Mouse (Mus musculus): ENCODE results near the gene Anapc5.

Gene Anapc5

DNA sequence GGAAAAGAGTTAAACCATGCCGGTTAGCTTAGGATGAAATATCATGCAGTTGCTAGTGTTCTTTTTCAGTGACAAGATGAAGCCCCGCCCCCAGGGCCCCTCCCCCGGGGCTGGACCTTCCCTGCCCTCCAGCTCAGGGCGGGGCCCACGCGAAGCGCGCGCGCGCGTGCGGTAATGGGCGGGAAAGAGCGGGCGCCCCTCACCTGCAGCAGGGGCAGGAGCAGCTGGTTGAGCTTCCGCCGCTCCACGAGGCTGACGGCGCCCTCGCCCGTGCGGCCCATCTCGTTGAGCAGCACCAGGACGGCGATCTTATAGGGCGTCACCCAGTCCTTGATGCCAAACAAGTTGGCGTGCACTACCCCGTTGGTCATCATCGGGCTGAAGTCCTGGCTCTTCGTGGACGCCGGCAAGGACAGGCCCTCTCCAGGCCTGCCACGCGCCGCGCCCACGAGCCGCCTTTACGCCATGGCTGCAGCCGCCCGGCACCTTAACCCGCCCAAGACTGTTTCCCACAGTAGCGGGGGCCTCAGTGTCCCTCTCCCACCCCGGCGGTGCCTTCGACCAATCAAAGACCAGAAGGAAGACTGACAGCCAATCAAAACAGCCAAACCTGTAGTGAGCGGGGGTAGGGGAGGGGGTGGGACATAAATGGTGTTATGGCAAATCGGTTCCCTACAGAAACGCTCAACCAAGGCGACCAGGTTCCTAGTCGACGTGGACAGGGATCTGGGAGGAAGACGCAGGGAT is at the start of gene Anapc5:
TSS of gene Anapc5 (minus strand) at position 563 of the 747 bp plus-strand sequence.
- DNase-seq (ENCODE audit: low spot score in 2 of 2), result peak; percentile 82 to 91

DNA sequence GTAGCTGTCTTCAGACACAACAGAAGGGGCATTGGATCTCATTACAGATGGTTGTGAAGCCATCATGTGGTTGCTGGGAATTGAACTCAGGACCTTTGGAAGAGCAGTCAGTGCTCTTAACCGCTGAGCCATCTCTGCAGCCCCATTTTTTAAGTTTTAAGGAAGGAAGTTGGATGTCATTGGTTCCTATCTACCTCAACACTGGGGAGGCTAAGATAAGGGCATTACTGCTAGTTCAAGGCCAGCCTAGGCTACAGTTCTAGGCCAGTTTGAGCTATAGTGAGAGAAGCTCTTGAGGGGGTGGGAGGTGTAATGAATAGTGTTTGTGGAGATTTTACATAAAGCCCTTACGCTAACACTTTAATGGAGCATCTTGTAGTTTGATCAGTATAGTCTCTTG is 41.9 kb upstream of the Anapc5 start:
- DNase-seq (ENCODE audit: low spot score in 2 of 2), result no peak

DNA sequence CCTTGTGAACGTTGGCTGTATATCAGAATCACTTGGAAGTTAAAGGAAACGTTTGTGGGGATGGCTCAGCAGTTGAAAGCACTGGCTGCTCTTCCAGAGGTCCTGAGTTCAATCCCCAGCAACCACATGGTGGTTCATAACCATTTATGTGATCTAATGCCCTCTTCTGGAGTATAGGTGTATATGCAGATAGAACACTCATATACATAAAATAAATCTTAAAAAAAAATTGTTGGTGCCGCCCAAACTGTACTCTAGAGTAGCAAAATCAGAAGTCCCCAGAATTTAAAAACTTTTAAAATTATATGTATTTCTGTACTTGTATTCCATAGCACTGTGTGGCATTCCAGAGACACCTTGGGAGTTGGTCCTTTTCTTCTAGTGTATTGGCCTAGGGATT is 34.7 kb upstream of the Anapc5 start:
- DNase-seq (ENCODE audit: low spot score in 2 of 2), result no peak

DNA sequence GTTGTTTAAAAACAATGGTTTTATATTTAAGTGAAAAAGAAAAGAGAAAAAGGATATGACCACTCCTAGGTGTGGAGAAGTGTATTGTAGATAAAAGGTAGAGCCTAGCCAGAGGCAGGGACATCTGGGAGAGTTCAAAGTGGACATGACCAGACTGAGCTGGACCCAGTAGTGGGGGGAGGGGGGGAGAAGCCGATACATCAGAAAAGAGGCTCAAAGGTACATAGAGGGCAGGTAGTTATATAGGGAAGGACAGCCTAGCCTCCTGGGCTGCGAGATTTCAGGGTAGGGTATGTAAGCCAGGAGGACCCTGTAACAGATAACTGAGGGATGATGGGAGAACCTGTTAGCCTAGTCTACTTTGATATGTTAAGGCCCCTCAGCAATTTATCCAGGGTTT is 31.5 kb upstream of the Anapc5 start:
- no peak for DNase-seq (ENCODE audit: low spot score in 2 of 2)

DNA sequence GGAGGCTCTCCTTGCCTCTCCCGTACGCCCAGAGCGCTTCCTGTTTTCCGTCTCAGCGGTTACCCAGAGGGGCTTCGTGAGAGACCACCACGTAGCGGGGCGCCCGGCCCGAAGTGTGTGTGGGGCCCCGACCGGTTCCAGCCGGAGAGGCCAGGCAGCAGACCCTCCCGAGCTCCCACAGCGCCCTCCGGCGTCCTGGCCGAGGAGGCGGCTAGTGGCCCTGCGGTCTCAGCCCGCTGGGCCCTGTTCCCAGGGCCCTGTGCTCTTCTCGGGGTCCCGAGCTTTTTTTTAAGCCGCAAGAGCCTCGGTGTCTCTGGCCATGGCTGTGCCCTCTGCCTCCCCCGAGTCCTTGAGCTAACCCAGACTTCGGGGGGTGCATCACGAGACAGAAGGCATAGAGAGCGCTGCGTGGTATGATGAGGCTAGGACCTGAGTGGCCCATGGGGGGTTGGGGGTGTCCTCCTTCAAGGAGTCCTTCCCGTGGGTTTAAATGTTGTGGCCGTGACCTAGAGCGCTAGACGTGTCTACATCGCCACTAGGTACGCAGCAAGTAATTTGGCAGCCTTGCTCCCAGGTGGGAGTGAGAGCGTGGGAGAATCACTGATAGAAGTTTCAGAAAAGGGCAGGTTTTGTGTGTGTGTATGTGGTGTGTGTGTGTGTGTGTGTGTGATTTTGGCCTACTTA is 29.3 kb upstream of the Anapc5 start:
- peak in 1 of 2 experiments; percentile 7 for DNase-seq (ENCODE audit: low spot score in 2 of 2)

DNA sequence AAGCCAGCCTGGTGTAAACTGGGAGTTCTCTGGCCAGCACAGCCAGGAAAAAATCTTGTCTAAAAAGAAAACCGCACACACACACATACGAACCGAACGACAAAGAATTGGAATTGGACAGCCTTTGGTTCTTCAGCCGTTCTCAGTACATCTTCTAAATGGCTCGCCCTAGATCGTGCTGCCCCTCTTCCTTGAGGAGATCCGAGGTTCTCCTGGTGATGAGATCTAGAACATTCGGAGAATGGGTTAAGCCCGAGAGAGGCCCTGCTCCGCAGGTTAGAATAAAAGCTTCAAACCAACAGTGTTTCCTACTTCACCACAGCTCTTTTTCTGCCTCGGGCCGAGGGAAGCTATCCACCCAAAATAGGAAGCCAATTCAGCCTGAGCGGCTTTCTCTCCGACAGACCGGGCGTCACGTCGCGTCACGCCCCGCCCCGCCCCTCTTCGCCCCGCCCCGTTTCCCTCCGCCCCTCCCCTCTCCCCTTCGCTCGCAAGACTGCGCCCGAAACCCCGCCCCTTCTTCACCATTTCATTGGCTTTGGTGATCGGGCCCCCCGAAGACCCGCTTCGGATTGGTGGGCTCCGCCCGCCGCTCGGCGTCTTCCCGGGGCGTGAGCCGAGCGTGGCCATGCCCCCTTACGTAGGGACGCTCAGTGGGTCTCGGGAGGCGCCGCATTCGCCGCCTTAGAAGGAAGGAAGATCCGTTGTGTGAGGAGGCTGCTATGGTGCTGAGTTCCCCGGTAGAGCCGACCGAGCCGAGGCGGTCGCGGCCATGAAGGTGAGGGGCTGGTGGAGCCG is 28.6 kb upstream of the Anapc5 start, which contains the start of gene Rnf34:
TSS of gene Rnf34 (plus strand) at position 528 of the 798 bp plus-strand sequence.
- peak; percentile 91 to 97 for DNase-seq (ENCODE audit: low spot score in 2 of 2)

DNA sequence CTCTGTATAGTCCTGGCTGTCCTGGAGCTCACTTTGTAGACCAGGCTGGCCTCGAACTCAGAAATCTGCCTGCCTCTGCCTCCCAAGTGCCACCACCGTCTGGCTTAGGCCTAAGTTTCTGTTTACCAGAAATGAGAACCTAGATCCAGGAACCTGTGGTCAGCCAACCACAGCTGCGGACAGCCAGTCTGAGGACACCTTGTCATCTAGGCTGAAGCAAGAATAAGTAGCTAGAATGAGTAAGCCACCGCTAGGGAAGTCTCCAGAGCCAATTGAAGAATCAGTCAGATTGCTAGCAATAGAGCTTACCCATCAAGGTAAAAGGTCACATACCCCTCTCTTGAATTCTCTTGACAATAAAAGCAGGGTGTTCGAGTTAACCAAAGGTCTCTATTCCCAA is 22.7 kb upstream of the Anapc5 start:
- no peak for DNase-seq (ENCODE audit: low spot score in 2 of 2)

DNA sequence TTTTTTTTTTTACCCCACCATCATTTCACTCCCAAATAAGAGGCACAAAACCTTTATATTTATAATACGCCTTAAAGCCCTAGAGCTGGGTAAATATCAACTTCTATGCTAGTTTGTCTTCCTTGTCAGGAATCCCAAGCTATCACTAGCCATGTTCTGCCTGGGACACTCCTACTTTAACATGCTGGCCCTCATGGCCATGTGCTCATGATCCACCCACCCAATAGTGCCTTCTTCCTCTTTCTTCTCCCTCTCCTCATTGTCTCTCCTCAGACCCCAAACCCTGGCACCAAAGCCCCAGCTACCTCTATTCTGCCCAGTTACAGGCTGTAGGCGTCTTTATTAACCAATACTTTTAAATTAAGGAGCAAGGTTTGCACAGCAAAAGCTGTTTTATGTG is 20.0 kb upstream of the Anapc5 start:
- no peak for DNase-seq (ENCODE audit: low spot score in 2 of 2)

DNA sequence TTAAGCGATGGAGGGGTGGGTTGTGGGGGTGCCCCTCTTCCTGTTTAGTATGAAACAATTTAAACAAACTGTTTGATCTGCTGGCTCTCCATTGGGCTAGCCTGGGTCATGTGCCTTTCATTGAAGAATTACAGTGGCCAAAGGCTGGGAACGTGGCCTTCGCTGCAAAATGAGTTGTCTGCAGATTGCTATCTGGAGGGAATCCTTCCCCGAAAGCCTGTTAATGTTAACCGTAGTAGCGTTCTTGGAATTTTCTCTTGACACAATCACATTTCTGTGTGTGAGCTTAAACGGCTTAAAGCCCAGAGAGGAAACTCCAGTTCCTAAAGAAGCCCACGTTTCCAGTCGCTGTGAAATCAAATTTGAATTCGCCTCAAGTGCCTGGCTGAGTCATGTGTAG is 11.9 kb upstream of the Anapc5 start:
- no peak for DNase-seq (ENCODE audit: low spot score in 2 of 2)

DNA sequence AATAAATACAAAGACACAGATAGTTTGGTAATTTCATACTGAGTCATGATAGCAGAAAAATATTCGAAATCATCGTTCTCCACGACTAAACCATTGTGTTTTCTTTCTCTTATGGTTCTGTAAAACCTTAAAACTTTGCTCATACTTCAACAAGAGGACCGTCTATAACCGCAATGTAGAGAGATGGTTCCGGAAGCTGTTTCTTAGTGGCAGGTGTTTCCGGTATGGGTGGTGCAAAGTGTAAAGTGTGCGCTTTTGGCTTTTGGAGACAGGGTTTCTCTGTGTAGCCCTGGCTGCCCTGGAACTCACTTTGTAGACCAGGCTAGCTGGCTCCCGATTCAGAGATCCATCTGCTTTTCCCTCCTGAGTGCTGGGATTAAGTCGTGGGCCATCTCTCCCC is 11.4 kb upstream of the Anapc5 start:
- DNase-seq (ENCODE audit: low spot score in 2 of 2), result no peak

DNA sequence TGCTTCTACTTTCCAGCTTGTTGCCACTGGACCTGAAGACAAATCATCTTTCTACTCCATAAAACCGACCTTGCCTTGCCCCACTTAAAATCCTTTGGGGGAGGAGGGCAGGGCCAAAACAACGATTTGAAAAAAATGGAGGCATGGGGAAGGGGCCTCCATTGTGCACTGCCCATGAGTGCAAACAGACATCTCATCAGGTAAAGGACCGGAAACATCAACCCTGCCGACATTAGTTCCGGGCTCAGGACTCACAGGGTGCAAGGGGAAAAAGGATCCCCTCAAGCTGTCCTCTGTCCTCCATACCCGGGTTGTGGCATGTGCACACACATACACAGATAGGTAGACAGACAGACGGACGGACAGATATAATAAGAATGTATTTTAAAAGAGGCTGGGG is 4.0 kb upstream of the Anapc5 start:
- DNase-seq (ENCODE audit: low spot score in 2 of 2), result no peak

DNA sequence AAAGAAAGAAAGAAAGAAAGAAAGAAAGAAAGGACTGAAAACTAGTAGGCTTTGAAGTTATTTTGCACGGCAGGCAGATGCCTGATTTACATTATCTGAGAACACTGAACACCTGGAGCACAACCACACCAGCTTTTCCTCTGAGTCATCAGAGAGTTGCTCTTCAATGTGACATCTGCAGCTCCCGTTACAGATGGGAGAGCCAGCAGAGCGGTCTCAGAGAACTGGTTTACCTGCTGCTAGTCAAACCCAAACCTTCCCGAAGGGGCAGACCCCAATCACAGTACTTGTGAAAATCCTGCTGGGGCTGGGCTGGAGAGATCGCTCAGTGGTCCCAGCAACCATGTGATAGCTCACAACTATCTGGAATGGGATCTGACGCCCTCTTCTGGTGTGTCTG is 3.3 kb upstream of the Anapc5 start:
- DNase-seq (ENCODE audit: low spot score in 2 of 2), result no peak

DNA sequence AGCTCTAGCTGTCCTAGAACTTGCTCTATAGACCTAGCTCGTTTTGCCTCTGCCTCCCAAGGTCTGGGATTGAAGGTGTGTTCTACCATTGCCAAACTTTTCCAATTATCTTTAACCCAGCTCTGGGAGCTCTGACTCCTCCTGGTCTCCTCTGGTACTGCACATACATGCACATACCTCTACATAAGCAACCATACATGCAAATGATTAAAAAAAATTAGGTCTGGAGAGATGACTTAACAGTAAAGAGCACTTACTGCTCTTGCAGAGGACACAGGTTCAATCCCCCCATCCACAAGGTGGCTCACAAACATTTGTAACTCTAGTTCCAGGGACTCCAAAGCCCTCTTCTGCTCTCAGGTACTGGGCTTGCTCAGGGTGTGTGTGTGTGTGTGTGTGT is 2.8 kb upstream of the Anapc5 start:
- no peak for DNase-seq (ENCODE audit: low spot score in 2 of 2)

DNA sequence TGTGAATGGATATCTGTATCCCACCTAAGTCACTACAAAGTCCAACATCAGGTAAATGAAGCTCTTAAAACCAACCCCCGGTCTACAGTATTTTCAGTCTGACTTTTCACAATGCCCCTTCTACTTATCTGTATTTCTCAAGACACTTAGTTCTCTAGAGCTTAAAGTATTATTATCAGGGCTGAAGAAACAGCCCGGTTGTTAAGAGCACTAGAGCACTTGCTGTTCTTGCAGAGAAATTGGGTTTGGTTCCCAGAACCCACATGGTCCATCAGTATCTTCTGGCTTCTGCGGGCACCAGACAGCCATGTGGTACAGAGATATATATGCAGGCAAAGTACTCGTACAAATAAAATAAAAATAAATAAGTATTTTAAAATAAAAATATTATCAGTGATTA is 1.3 kb upstream of the Anapc5 start:
- no peak for DNase-seq (ENCODE audit: low spot score in 2 of 2)

DNA sequence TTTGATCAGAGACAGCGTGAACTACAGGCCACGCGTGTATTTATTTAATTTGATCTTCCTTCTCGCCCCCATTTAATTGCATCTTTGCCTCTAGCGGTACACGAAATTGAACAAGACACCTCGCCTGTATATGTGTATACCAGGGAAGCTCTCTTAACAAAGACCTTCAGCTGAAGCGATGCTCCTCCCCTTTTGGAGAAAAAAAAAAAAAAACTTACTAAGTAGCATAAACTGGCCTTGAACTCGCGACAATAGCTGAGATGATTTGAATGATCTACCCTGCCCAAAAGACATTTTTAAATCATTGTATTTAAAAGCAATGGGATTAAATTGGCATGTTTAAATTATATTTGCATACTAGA is 366 bp upstream of the Anapc5 start:
- no peak for DNase-seq (ENCODE audit: low spot score in 2 of 2)

DNA sequence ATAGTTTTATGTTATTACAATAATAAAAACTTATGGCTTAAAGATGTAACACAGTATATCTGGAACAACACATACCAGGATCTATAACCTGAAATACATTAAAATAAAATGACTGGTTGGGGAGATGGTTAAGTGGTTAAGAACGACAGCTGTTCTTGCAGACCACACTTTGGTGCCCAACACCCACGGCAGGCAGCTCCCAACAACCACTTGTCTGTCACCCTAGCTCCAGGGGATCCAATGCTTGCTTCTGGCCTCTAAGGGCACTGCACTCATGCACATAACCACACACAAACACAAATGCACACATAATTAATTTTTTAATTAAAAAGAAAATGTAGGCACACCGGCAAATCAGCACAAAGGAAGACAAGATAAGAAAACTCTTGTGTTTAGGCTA is 8.4 kb downstream of the Anapc5 start:
- DNase-seq (ENCODE audit: low spot score in 2 of 2), result no peak

DNA sequence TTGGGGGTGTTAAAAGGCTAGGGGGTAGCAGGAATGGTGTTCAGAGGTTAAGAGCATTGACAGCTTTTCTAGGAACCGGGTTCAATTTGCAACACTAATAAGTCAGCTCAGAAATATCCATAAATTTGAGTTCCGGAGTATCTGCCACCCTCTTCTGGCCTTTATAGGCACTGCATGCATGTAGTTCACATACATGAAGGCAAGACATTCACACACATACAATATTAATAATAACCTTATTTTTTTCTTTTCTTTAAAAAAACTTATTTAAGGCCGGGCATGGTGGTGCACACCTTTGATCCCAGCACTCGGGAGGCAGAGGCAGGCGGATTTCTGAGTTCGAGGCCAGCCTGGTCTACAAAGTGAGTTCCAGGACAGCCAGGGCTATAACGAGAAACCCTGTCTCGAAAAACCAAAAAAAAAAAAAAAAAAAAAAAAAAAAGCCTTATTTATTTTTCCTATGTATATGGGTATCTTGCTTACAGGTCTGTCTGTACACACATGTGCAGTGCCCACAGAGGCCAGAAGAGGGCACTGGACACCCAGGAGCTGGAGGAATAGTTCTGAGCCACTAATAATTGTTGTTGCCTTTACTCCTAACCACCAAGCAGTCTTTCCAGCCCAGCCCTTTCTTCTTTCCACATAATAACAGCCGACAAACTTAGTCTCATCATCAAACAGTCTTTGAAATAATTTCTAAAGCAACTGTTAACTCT is 9.6 kb downstream of the Anapc5 start:
- peak; percentile 37 to 57 for DNase-seq (ENCODE audit: low spot score in 2 of 2)

DNA sequence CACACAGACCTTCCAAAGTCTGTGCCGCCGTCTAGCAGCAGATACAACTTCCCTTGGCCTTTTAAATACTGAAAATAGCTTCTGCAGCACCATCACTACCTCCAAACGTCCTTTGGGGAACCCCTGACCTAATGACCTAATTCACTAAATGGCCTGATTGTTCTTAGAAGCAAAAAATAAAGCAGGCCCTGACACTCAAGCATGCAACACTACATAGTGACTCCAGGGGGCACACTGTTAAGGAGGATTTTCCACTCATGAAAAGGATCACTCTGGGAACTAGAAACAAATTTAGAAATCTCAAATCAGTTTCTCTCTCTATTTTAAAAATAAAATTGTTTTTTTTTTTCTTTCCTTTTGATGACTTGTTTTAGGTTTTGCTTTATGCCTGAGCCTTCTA is 15.6 kb downstream of the Anapc5 start:
- no peak for DNase-seq (ENCODE audit: low spot score in 2 of 2)

DNA sequence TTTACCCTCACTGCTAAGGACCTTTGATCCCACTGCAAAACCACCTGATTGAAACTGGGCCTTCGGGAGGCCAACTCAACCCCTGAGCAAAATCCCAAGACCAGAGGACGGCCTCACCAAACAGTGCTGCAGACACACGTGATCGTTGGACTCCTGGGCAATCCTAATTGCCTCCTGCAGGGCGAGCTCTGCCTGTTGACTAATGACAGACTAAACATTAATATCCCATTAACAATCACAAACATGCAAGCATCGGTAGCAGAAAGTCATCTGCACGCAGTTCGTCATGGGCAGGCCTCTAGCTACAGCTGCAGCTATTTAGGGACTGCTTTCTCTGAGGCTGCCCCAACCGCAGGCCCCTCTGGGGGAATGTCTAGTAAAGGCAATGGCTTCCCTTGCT is 18.4 kb downstream of the Anapc5 start:
- no peak for DNase-seq (ENCODE audit: low spot score in 2 of 2)

DNA sequence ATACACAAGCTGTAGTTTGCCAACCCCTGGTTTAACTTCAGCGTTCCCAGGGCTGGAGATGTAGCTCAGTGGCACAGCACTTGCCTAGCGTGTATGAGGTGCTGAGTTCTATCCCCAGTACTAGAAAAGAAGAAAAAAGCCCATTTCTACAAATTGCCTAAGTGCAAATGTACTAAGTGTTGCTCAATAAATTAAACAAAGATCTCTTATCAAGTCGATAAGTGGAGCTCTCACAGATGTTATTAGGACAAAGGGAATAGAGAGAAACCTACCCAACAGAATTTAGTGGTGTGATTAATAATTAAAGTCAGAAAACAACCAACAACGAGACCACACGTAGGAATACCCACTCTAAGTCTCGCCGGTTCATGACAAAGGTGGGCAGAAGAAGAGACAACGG is 19.5 kb downstream of the Anapc5 start:
- no peak for DNase-seq (ENCODE audit: low spot score in 2 of 2)

DNA sequence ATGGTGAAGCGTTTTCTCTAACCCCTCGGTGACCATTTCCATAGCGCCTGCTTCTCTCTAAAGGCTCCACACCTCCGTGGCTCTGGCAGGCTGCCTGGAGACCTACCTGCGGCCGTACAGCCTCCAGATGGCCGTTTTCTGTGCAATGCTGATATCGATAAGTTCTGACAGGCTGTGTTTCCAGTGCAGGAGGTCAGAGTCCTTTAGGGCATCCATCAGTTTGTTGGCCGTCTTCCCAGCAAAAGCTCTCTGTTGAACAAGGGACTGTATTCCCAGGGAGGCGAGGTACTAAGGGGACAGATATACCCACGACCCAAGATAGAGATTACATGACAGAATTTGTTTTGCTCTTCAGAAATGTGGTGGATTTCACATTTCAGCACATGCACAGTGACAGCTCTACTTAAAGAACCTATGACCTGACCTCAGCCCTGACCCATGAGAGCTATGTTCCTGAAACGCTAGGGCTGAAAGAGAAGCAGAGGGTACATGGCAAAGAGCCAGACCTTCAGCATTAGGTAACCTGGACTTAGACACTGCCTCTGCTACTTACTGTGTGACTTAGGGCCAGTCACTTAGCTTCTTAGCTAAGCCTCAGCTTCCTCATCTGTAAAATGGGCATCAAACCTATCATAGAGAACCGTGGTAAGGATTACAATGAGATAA is 20.7 kb downstream of the Anapc5 start:
- no peak for DNase-seq (ENCODE audit: low spot score in 2 of 2)

Data from urinary bladder, postnatal 36 days (tissue).